Mouse (Mus musculus) adipocyte (in vitro differentiated cells): ENCODE data around the gene Vmn1r21.
"Not testable (repeated sequence)": the region's sequence is repeated elsewhere in the genome, so short reads cannot be mapped to it uniquely, and the experiment has no call there.

Experiments used
- DNase-seq: peaks from one replicate; pipeline ENCODE4 v3.0.0-alpha.2; 2016; ENCODE audit warnings: low spot score

The Vmn1r21 gene

DNA sequence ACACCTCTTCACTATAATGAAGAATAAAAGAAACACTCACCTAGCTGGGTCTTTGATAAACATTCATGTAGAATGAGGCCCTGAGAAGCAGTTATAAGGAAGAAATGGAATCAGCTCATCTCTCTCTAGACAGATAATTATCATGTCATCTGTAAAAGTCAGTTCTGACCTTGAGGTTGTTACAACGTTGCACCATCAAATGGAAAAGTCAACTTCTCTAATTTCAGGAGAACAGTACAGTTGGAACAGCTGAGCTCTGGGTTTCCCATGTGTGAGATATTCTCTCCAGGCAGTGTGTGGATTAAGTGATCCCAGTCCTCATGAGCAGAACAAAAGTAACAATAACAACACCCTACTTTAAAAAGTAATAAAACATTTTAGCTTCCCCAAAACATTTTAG, at the start of gene Vmn1r21:
Gene Vmn1r21 (minus strand): TSS at position 58 of the 400 bp plus-strand sequence.
- DNase-seq: no peak

DNA sequence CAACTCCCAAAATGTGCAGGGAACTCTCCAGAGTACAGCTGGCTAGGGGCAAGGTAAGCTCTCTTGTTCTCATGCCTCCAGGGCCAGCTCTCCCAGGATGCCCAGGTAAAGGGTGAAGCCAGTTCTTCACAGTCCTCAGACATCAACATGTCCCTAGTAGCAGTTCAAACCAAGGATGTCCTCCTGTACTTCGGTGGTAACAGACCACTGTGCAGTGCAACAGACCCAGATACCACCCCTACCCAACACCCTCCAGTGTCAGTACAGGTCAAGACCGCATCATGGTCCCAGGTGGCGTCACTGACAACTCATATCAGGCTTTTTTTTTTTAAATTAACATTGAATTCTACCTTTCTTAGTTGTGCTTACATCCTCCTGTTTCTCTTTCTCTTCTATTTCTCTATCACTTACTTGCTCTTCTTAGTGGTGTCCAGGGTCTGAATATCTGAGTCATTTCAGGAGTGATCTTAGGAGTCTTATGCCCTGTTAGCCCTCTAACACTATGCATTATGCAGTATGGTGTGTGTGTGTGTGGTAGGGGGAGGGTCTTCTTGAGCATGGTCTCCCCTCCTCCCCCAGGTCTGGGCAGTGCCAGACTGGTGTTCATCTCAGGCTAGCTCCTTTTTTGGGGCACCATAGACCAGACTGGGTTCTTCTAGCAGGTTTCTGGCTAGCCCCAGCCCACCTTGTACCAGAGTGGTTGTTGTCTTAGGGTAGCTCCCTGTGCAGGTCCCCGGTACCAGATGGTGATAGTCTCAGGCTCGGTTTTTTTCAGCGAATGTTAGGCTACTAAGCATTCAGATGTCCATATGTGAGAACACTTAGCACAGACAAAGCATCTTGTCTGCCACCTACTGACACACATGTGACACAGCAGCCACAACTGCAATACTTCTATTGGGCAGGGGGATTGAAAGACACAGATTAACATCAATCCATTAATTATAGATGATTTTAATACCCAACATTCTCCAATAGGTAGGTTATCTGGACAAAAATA, 9.2 kb upstream of the Vmn1r21 start:
- peak; percentile 70 for DNase-seq

- DNase-seq: not testable (repeated sequence)
Measured at GRCm38 (mm10) chr6:57851177-57851576, 1.0 kb upstream of the Vmn1r21 start.

DNA sequence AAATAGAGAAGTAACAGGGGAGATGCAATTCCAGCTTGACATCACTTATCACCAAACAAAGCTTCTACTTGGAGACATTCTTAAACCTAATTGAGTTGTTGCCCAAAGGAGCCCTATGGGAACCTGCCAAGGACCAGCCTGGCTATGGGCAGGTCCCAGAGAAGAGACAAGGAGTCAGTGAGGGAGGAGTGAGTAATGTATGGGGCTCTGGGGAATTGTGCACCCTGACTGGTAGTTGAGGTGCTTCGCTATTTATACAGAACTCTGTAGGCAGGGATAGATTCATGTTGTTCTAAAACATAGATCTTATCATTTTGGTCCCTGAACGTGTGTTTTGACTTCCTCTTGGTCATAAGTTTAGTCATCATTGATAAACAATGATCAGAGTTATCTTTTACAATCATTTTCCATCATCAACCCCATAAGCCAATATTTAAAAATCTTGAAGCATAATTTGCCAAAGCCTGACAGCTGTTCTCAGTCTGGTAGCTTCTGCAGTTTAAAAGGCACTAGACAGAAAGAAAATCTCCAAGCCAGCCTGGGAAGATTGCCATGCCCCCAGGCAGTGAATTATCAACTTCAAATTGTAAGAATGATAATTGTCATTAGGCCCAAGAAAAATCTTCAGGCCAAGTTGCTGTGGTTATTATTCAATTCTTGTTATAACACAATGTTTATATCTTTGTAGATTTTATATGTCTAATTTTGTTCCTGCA, 10.3 kb downstream of the Vmn1r21 start:
- peak; percentile 30 for DNase-seq

DNA sequence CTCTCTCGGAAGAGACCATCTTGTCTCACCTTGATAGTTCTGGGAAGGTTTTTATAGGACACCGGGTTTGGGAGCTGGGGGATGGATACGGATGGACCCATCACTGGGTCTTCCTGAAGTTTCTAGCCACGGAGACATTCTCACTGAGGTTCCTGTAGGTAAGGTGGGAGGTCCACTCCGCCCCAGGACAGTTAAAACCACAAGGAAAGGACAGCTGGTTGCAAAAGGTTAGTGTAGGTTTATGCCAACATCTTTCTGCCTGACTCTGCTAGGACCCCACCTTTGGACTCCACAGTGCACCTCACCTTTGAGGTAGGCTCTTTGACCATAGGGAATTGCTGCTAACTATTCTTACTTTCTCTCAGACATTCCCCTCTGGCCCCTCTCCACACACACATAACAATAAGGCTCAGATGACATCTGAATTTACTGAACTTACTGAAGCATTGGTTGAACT, 24.9 kb downstream of the Vmn1r21 start:
- DNase-seq: no peak

DNA sequence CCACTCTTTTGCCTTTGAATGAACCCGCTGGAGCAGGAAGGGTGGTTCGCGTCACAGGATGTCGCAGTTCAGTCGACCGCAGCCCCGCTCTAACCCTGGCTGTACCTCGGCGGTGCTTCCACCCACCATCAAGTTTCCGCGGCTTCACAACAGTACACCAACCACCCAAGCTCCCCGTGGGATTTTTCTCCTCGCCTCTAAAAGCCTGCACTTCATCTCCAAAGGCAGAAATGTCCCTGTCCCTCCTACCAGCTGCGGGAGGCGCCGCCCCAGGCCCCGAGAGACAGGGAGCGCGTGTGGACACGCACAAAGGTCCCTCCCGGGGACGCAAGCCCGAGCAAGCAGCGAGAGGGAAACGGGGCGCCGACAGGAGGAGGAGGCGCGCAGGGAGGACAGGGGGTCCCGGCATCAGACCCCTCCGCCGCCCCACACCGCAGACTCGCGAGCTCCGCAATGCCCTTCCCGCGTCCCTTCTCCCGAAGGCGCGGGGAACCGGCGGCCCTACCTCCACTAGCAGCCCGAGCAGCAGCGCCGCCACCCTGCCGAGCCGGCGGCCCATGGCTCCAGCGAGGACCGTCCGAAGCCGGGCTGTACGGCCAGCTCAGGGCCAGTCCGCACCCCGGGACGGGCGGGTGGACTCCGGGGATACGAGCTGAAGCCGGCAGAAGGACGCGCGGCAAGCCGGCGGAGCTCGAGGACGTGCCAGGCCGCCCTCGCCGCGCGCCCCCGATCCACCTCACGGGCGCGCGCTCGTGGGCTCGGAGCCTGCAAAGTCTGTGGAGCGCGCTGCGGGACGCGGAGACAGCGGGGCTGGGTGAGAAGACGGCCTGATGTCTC, 25.5 kb downstream of the Vmn1r21 start, which contains the start of gene Vopp1:
Gene Vopp1 (minus strand): TSS at position 738 of the 837 bp plus-strand sequence.
- DNase-seq: peak; percentile 68

DNA sequence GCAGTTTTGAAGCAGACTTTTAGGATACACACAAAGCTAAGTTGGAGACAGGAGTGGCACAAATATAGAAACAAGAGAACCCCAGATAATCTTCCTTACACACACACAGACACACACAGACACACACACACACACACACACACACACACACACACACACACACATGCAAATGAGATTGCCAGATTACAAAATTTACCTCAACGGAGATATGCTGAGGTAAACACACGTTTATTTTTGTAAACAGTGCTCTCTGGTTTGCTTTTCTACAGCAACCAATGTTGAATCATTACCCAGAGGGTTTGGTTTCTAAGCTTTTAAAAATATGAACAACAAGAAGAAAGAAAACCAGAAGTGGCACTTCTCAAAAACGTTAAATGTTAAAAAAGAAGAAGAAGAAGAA, 26.7 kb downstream of the Vmn1r21 start:
- DNase-seq: no peak

- DNase-seq: peak; percentile 25
Measured at GRCm38 (mm10) chr6:57822648-57823410, 27.3 kb downstream of the Vmn1r21 start.

DNA sequence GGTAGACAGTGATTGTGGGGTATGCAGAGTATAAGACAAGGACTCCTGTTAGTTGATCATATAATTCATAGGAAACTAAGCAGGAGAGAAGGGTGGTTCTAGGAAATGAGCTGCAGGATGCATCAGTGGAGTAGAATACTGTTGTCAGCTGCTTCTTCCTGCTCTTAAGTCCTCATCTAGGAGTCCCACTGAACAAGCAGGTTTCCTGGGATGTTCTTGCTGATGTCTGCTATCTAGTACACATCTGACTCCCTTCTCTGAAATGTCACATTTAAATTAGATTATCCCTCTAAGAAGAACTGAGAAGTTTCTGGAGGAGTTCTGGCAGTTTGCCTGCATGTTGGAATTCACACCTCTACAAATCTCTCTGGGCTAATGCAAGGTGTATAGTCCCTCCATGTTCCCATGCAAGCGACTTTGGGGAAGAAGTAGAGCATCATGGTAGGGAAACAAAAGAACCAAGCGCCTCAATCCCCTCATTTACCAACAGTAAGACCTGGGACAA, 35.7 kb downstream of the Vmn1r21 start:
- DNase-seq: no peak

GRCm38 (mm10) chr6:57811748-57812730, 38.1 kb downstream of the Vmn1r21 start:
- no peak for DNase-seq

DNA sequence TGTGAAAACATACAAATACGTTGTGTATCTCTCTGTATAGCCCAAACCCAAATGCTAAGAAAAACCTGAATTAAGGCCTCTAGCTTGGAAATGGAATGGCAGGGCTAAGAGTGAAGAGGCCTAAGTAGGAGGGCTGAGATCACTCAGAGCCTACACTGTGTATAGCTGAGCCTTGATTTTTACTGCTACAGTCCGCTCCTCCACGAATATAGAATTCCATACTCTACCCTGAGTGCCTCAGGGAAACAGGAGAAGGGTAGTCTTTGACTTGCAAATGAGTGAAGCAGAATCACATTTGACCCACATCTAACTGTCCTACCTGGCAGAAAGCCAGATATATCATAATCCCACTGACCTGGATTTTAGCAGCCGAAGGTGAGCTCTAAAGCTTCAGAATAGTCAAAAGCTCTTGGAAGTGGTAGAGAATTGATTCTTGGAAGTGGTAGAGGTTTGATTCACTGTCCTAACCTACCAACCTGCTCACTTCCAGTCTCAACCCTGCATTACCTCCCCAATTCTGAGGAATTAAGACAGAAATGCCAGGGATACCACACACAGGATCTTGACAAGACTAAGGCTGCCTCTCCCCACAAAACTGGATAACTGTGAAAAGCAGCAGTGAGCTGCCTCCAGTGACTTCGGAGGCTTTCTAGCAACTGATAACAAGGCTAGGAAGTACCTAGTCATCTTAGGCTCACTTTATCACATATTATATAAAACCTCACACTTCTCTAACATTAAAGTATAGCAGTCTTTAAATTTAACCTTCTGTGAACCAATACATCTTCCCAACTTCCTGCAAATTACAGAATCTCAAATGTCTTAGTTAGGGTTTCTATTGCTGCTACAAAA, 44.7 kb downstream of the Vmn1r21 start:
- DNase-seq: no peak

DNA sequence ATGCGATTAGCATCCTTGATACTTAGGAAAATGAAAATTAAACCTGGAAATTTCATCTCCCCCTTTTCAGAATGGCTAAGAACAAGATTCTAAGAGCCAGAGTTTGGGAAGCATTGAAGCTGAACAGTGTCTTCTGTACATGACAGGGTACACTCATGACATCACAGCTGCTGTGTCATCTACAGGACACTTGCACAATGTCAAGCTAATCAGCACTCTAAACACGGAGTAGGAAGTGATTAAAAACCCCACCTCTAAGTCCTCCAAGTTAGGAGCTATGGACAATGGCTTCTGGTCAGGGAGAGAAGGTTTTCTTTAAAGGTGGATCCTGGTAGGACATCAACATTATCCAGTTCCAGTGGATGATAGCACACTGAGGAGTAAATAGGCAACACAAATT, 47.0 kb downstream of the Vmn1r21 start:
- DNase-seq: no peak

GRCm38 (mm10) chr6:57798986-57799385, 51.2 kb downstream of the Vmn1r21 start:
- DNase-seq: peak; percentile 44

DNA sequence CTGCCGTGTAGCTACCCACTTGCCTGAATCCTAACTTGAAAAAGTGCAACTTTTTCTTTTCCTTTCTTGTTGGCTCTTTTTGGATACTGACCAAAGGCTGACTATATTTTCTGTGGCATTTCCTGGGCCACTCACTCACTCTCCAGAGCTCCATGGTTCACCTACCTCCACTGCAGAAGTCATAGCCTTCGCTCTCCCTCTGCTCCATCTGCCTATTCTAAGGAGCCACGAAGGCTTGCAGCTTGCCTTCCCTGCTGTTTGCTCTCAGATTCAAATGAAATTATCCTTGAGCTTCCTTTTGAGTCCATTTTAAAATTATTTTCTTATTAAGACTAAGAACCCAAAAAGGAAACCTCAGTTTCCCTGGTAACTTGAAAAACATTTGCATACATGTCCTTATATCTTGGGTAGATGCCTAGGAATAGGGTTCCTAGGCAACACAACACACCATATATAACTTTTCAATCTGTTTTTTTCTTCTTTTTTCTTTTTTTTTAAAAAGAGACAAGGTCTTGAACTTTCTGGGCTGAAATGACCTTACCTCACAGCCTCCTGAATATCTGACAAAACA, 53.2 kb downstream of the Vmn1r21 start:
- no peak for DNase-seq

DNA sequence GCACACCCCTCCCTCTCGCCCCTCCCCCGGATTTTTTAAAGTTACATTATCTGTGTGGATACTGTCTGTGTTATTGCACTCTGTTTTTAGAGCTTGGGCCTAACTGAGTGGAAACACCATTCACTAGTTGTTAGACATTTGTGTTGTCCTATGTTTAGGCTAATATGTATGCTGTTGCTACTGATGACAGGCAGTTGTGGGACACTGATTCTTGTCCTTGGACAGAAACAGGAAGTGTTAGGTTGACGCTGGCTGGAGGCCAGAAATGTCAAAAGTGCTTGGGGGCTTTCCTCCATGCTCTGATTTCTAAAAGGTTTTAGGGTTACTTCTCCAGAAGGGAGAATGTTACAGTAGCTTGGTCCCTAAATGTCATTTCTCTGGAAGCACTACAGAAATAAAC, 54.3 kb downstream of the Vmn1r21 start:
- no peak for DNase-seq
